In the genomic region with DNA sequence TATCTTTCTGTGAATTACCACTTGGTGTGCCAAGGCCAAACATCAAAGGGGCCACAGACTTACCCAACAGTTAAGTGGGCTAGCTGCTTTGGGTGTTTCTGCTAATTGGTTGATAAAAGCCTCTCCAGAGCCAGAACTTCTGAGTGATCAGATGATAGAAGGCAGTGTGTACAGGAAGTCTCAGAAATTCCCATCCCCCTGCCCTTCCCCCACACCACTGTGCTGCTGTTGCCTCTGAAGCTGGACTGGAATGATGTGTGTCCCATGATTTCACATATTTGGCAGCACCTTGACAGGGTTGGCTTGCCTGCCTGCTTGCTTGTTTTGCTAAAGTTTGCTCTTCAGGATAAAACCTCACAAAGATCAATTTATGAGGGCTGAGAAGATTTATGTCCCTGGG, we compare ENCODE assay signal across 10 mouse cellular contexts.
DNase-seq lines count a peak whose midpoint lies in the region; ATAC-seq and TF ChIP-seq lines count a peak whose summit lies in the region.
"Had no signal": no experiment of that assay in that cellular context is flagged by ENCODE, and none has a peak within 500 bp of the region (broad histone marks: within the 10 kb centered on the region; RNA-seq: fewer than 3 reads in every experiment).

No protein-coding gene starts in this region.

- no peak for TF ChIP-seq CTCF in cerebellum, adult 2 months (IDR thresholded peaks at IDR 0.05; ENCODE audit: borderline replicate concordance, insufficient read depth, low read depth, low read length)

- H3K9me3 ChIP-seq in heart, embryonic 12.5 days (replicated peaks) = no peaks in the 10 kb centered on the region
- no peaks in the 10 kb centered on the region for H3K9me3 ChIP-seq in intestine, embryonic 15.5 days

- no peak overlapping the region for H3K4me2 ChIP-seq in heart, embryonic 12.5 days
- no peak overlapping the region for H3K4me2 ChIP-seq in intestine, embryonic 15.5 days (replicated peaks)
- H3K4me2 ChIP-seq: hindbrain, embryonic 14.5 days had no signal

- H3K36me3 ChIP-seq in heart, embryonic 12.5 days = no peaks in the 10 kb centered on the region
- no peaks in the 10 kb centered on the region for H3K36me3 ChIP-seq in intestine, embryonic 15.5 days

- TF ChIP-seq POLR2A in cerebellum, adult 2 months (IDR thresholded peaks at IDR 0.05; ENCODE audit: borderline replicate concordance, insufficient read depth, low read length) = no peak

- peak; percentile 4 to 17 for DNase-seq in heart, adult 18-20 months
- DNase-seq in adrenal gland, postnatal 14 days = peak; percentile 58
- peak; percentile 8 to 43 for DNase-seq in lung, postnatal 4 days
- DNase-seq in layer of hippocampus, postnatal 10 days (ENCODE audit: low spot score in 2 of 2) = no peak
- DNase-seq in cerebellum, adult 2 months = no peak

- ATAC-seq in heart, embryonic 12.5 days (ENCODE audit: insufficient number of reproducible peaks, low FRiP score) = no peak
- peak; percentile 92 for ATAC-seq in intestine, embryonic 15.5 days
- no peak for ATAC-seq in cerebellum, adult (ENCODE audit: insufficient number of reproducible peaks, low FRiP score, low TSS enrichment)

- H3K4me3 ChIP-seq in heart, embryonic 12.5 days = no peak overlapping the region
- no peak overlapping the region for H3K4me3 ChIP-seq in intestine, embryonic 15.5 days (replicated peaks)
- no peak overlapping the region for H3K4me3 ChIP-seq in cerebellum, adult 2 months (replicated peaks; ENCODE audit: insufficient read depth, low read depth, low read length)
- H3K4me3 ChIP-seq: erythroblast, embryonic 14.5 days had no signal

- peaks cover 5% of the 10 kb centered on the region for H3K4me1 ChIP-seq in heart, embryonic 12.5 days (replicated peaks)
- no peaks in the 10 kb centered on the region for H3K4me1 ChIP-seq in intestine, embryonic 15.5 days (replicated peaks)
- no peaks in the 10 kb centered on the region for H3K4me1 ChIP-seq in cerebellum, adult 2 months (ENCODE audit: control insufficient read depth, insufficient read depth, low read length)

- H3K9ac ChIP-seq in heart, embryonic 12.5 days = no peak overlapping the region
- no peak overlapping the region for H3K9ac ChIP-seq in intestine, embryonic 15.5 days
- H3K9ac ChIP-seq: hindbrain, embryonic 14.5 days had no signal

- H3K27me3 ChIP-seq in heart, embryonic 12.5 days (replicated peaks) = no peaks in the 10 kb centered on the region
- no peaks in the 10 kb centered on the region for H3K27me3 ChIP-seq in intestine, embryonic 15.5 days (replicated peaks)
- H3K27me3 ChIP-seq in cerebellum, adult 2 months (ENCODE audit: control insufficient read depth, insufficient read depth, low read length) = no peaks in the 10 kb centered on the region

- H3K27ac ChIP-seq in heart, embryonic 12.5 days (ENCODE audit: poor library complexity, severe bottlenecking) = no peak overlapping the region
- peak overlapping the region; percentile 5; the same call in 1 of the 2 replicates for H3K27ac ChIP-seq in intestine, embryonic 15.5 days
- H3K27ac ChIP-seq in cerebellum, adult 2 months (ENCODE audit: insufficient read depth, low read length) = no peak overlapping the region
- H3K27ac ChIP-seq: hindbrain, embryonic 14.5 days had no signal

Comparison
In these comparisons a context has a peak if more than half of its experiments do, and no peak if none do; other contexts are left out.
1. DNase-seq: peak in heart, adult 18-20 months (2 of 2), adrenal gland, postnatal 14 days (single experiment) and lung, postnatal 4 days (2 of 2); none in layer of hippocampus, postnatal 10 days (0 of 2) and cerebellum, adult 2 months (0 of 2).